Mouse (Mus musculus) E14TG2a.4 (cell line): ENCODE results near the gene Mrm2.

Experiments
- CTCF ChIP-seq: conservative IDR thresholded peaks from 2 replicates; pipeline ENCODE4 v1.5.1; 2014; ENCODE audit warnings: low read length
- NANOG ChIP-seq: IDR thresholded peaks from 2 replicates; pipeline ENCODE4 v1.6.1; 2014; ENCODE audit warnings: borderline replicate concordance, low read length, mixed read lengths

GRCm38 (mm10) chr5:140368926-140369325, 37.2 kb upstream of the Mrm2 start:
- TF ChIP-seq CTCF = no peak
- no peak for TF ChIP-seq NANOG
